Mouse (Mus musculus): ENCODE results near the gene Ubash3b.

GRCm38 (mm10) chr9:41157020-41157871 is 4.3 kb downstream of the Ubash3b start:
- no peak for TF ChIP-seq ZC3H11A (IDR thresholded peaks at IDR 0.05; ENCODE audit: borderline replicate concordance, low read depth, low read length)
- no peak for TF ChIP-seq ZNF384 (IDR thresholded peaks at IDR 0.05; ENCODE audit: low read depth, low read length)
- no peak for TF ChIP-seq HCFC1 (IDR thresholded peaks at IDR 0.05; ENCODE audit: borderline replicate concordance, insufficient read depth, low read length)
- TF ChIP-seq CHD2 (IDR thresholded peaks at IDR 0.05; ENCODE audit: low read depth, low read length) = no peak
